Mouse (Mus musculus) limb, embryonic 14.5 days (tissue): Measurements from ENCODE around the gene Gm49387. TPM values are rescaled to one million over a fixed set of nuclear protein-coding genes. Genes with fewer than 3 reads are reported as not detected.

Experiments
- ATAC-seq: fragments of 200-750 bp; cut with Nextera tagmentation; 2 replicates; pipeline ENCODE4 v1.8.0; 2017; ENCODE audit warnings: low read depth, moderate number of reproducible peaks, moderate TSS enrichment; ENCODE audit not compliant: low FRiP score
- DNase-seq: peaks from one replicate; pipeline ENCODE4 v3.0.0-alpha.2; 2015; ENCODE audit warnings: low spot score
- H3K27ac ChIP-seq: fragments of 300-500 bp; sonication (generic); replicated peaks from 2 replicates; pipeline ENCODE4 v1.5.1; 2014; ENCODE audit warnings: low read depth, mild to moderate bottlenecking, low read length, moderate library complexity, mixed read lengths
- H3K27me3 ChIP-seq: fragments of 300-500 bp; sonication (generic); 2 replicates; pipeline ENCODE4 v1.6.1; 2014; ENCODE audit warnings: low read length, mixed read lengths; ENCODE audit not compliant: control insufficient read depth, insufficient read depth
- H3K36me3 ChIP-seq: fragments of 300-500 bp; sonication (generic); 2 replicates; pipeline ENCODE4 v1.6.1; 2014; ENCODE audit warnings: mild to moderate bottlenecking, low read length, moderate library complexity, mixed read lengths; ENCODE audit not compliant: control insufficient read depth, insufficient read depth
- H3K4me1 ChIP-seq: fragments of 300-500 bp; sonication (generic); 2 replicates; pipeline ENCODE4 v1.6.1; 2014; ENCODE audit warnings: antibody characterized with exemption, low read length, mixed read lengths; ENCODE audit not compliant: control insufficient read depth, insufficient read depth
- H3K4me2 ChIP-seq: fragments of 300-500 bp; sonication (generic); replicated peaks from 2 replicates; pipeline ENCODE4 v1.6.1; 2014; ENCODE audit warnings: low read depth, mild to moderate bottlenecking, low read length, moderate library complexity; ENCODE audit not compliant: severe bottlenecking
- H3K4me3 ChIP-seq: fragments of 300-500 bp; sonication (generic); replicated peaks from 2 replicates; pipeline ENCODE4 v1.5.1; 2014; ENCODE audit warnings: low read length
- H3K9ac ChIP-seq: fragments of 300-500 bp; sonication (generic); 2 replicates; pipeline ENCODE4 v1.6.1; 2014; ENCODE audit warnings: mild to moderate bottlenecking, low read depth, low read length, moderate library complexity; ENCODE audit not compliant: severe bottlenecking
- H3K9me3 ChIP-seq: fragments of 300-500 bp; sonication (generic); 2 replicates; pipeline ENCODE4 v1.6.1; 2016; ENCODE audit warnings: low read length; ENCODE audit not compliant: control insufficient read depth
- POLR2A ChIP-seq: fragments of 200-500 bp; IDR thresholded peaks from 2 replicates; pipeline ENCODE4 v1.8.0; 2012; ENCODE audit warnings: inconsistent platforms, mild to moderate bottlenecking, moderate library complexity, borderline replicate concordance; ENCODE audit not compliant: insufficient read depth, insufficient read length; ENCODE audit errors: extremely low read depth
- WGBS: fragments of 180-500 bp; shearing (Covaris S2); extraction: QIAGEN DNeasy Blood & Tissue Kit; methylation state at CpG from one replicate; pipeline ENCODE4 v1.1.7; 2014; 5-methylcytosine and 5-hydroxymethylcytosine counted together
- polyA plus RNA-seq, 2 experiments: library from polyadenylated mRNA; depleted of rRNA in 1 of 2; stranded (reverse) in 1 of 2; unstranded in 1 of 2; fragments of >200 nt; fragmentation: Nextera tagmentation in 1 of 2; extraction: Ambion mirVana in 1 of 2; gene quantifications; 2 replicates each; pipeline versions ENCODE4 v1.2.1 to v1.2.3; 2012 to 2014

Gm49387 gene
- polyA plus RNA-seq, 2 experiments: 3.0 TPM; not detected in 1

DNA sequence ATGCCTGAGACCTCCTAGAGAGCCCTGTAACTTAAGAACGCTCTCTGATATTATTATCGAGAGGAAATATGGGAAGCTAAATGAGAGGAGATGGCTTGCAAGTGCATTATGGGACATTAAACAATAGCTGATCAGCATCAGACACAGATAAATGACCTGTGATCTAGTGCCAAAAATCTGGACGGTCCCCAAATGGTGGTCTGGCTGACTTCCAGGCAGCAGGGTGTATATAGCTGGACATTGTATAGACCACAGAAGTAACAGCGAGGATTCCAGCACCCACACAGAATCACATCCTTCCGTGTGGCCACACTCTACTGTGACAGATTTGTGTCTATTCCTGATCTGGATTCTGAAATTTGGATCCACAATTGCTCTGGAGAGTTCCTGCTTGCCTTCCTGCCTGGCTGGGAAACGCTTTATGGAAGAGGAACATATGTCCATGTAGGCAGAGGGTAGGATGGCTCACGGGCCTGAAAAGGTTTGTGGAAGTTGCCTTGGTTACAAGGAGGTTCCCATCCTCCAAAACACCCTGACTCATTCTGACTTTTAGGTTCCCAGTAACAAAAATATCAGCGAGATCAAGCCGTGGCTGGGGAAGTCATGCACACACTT, 68.0 kb downstream of the Gm49387 start:
- no peak for TF ChIP-seq POLR2A
- no peak overlapping the region for H3K27ac ChIP-seq
- peaks cover 14% of the 10 kb centered on the region; the same call in 1 of the 2 replicates for H3K4me1 ChIP-seq
- H3K9ac ChIP-seq: no peak overlapping the region
- no peak overlapping the region for H3K4me3 ChIP-seq
- DNase-seq (no peak), ATAC-seq (no peak)
- H3K9me3 ChIP-seq: no peaks in the 10 kb centered on the region
- H3K36me3 ChIP-seq: no peaks in the 10 kb centered on the region
- H3K4me2 ChIP-seq: no peak overlapping the region
- no peaks in the 10 kb centered on the region for H3K27me3 ChIP-seq
- WGBS: 84% methylated on average over 9 of the region's 9 CpGs

DNA sequence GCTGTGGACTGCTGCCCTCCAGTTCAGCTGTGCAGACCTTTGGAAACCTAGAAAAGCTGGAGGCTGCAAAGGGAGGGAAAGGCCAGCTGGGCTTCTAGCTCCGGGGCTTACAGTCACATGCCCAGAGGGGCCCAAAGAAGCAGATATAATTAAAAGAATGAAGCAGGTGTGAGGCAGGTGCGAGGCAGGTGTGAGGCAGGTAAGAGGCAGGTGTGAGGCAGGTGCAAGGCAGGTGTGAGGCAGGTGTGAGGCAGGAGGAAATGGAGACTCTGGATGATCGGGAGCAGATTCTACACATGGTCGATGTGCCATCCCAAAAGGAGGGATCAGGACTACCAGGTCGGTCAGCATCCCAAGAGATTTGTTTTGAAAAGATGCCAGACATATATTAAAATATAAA, 69.3 kb downstream of the Gm49387 start:
- Histone ChIP-seq H3K27ac (no peak overlapping the region), H3K4me2 (no peak overlapping the region), H3K9ac (no peak overlapping the region), H3K9me3 (no peaks in the 10 kb centered on the region), H3K4me3 (no peak overlapping the region), H3K4me1 (peaks cover 11% of the 10 kb centered on the region; the same call in 1 of the 2 replicates), H3K36me3 (no peaks in the 10 kb centered on the region), H3K27me3 (no peaks in the 10 kb centered on the region)
- TF ChIP-seq POLR2A: no peak
- DNase-seq: no peak
- WGBS: 81% methylated on average over 5 of the region's 5 CpGs
- no peak for ATAC-seq

- Histone ChIP-seq H3K9me3 (no peaks in the 10 kb centered on the region), H3K4me3 (no peak overlapping the region), H3K27ac (no peak overlapping the region), H3K27me3 (no peaks in the 10 kb centered on the region), H3K4me2 (no peak overlapping the region), H3K4me1 (peaks cover 12% of the 10 kb centered on the region; the same call in 1 of the 2 replicates), H3K9ac (no peak overlapping the region), H3K36me3 (no peaks in the 10 kb centered on the region)
- DNase-seq (no peak), ATAC-seq (no peak)
- no peak for TF ChIP-seq POLR2A
- 57% methylated on average over 6 of the region's 6 CpGs for WGBS
These were observed 70.3 kb downstream of the Gm49387 start for GRCm38 (mm10) chr14:31570131-31570951.

- H3K27me3 ChIP-seq: no peaks in the 10 kb centered on the region
- no peak overlapping the region for H3K4me3 ChIP-seq
- H3K4me2 ChIP-seq: no peak overlapping the region
- no peaks in the 10 kb centered on the region for H3K36me3 ChIP-seq
- H3K9me3 ChIP-seq: no peaks in the 10 kb centered on the region
- H3K4me1 ChIP-seq: peaks cover 20% of the 10 kb centered on the region; the same call in 1 of the 2 replicates
- H3K9ac ChIP-seq: no peak overlapping the region
- WGBS: 53% methylated on average over 7 of the region's 7 CpGs
- ATAC-seq: peak; percentile 64
- TF ChIP-seq POLR2A: no peak
- DNase-seq: peak; percentile 72
- no peak overlapping the region for H3K27ac ChIP-seq
These were observed 71.5 kb downstream of the Gm49387 start for GRCm38 (mm10) chr14:31569151-31569631.

DNA sequence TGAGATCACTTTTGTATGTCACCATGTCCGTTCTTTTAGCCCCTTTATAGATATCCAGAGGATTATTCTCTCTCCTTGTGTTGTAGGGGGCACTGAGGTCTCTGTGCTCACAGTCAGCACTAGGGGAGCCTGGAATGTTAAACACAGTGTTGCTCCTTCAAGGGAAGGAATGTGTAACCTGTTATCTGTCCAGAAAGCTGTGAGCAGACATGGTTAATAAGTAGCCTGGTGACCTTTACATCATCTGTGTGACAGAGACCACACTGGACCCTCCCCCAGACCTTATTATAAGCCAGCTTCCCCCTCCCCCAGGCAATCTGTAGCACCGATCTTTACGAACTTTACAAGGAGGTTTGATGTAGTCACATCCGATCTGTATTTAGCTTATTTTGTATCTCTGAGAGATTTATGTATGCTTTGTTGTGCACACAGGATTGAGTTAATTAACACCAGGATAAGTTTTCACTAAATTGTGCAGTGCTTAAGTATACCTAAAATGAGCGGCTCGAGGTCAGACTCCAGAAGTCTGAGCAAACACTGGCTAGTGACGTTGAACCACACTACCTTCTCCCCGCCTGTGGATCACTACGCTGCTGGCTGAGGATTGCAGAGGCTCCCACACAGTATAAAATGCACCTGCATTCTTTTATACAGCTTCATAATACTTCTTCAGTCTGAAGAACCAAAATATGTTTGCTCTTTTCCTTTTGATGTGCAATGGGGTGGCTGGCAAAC, 75.0 kb downstream of the Gm49387 start:
- peak overlapping the region; percentile 22; the same call in 1 of the 2 replicates for H3K27ac ChIP-seq
- H3K4me1 ChIP-seq: peaks cover 20% of the 10 kb centered on the region; the same call in 1 of the 2 replicates
- no peaks in the 10 kb centered on the region for H3K9me3 ChIP-seq
- H3K36me3 ChIP-seq: no peaks in the 10 kb centered on the region
- H3K4me3 ChIP-seq: no peak overlapping the region
- TF ChIP-seq POLR2A: no peak
- no peaks in the 10 kb centered on the region for H3K27me3 ChIP-seq
- ATAC-seq: no peak
- DNase-seq: no peak
- no peak overlapping the region for H3K9ac ChIP-seq
- no peak overlapping the region for H3K4me2 ChIP-seq
- WGBS: 38% methylated on average over 9 of the region's 9 CpGs
